Mouse (Mus musculus) heart, adult 8-10 months (tissue): Measurements from ENCODE around the gene Satl1. TPM values are rescaled to one million over a fixed set of nuclear protein-coding genes. Genes with fewer than 3 reads are reported as not detected.

ENCODE experiments used
- DNase-seq: peaks from one replicate; pipeline ENCODE4 v3.0.0; 2022; ENCODE audit warnings: low spot score
- total RNA-seq, 4 experiments: library from RNA; stranded (reverse); gene quantifications; 2 replicates each; pipeline ENCODE4 v1.2.4; 2022

Satl1 gene
- not detected for total RNA-seq

DNA sequence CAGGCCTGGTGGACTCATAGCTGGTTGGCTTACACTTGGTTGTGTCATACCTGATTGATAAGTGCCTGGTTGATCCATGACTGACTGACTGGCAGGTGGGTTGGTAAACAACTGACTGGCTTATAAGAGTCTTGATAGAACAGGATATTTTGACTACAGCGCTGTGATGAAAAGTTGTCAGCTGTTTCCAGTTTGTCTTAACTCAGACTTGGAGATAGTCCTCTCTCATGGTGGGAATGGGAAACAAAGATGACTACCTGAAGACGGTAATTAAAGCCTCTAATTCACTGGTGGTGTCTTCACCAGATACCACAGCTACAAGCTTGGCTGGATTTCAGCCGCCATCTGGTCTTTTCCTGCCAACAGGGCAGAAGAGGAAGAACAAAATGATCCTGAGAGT lies at the start of gene Satl1:
TSS of gene Satl1 (minus strand) at position 101 of the 400 bp plus-strand sequence.
- no peak for DNase-seq

DNA sequence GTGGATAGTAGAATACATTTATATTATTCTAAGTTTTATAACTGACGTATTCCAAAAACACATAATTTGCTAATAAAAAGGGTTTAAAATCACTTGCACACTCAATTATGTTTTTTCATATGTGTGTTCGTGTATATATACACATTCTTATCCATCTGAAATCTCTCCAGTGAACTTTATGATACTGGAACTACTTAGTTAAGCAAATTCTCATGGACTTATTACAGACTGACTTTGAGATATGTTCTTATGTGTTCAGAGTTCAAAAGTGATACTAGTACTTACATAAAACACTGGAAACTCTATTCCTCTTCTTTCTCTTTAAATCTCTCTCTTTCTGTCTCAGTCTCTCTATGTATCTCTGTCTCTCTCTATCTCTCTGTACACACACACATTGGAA lies 31.5 kb upstream of the Satl1 start:
- DNase-seq, result no peak

DNA sequence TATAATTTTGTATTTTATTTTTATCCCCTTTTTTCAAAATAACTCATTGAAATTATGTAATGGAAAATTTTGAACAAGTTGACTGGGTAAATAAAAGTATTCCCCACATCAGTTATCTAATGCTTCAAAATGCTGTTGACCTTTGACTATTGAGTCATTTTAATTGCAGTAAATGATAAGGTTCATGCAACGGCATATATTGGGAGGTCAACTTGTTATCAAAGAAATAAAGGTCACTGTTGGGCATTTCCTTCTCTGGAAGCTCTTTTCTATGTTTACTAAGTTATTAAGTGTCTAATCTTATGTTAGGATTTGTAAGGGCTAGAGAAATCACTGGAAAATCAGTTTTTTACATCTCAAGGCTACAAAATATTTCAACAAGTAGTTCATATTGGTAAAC lies 31.0 kb upstream of the Satl1 start:
- DNase-seq, result no peak

DNA sequence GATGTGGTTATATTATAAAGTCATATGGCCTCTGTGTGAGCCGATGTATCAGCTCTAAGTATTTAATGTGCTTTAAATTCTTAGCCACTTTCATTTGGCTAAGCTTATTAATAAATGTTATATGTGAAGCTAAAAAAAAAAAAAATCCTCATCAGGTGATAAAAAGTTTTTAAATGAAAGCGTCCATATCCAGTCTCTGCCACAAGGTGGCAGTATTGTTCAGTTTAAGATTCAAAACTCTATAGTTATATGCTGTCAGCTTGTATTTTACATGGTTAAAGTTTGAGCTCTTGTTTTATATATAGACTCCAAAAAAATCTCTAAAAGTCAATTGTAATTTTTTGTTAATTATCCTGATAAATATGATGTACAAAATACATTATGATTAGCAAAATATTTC lies 16.4 kb upstream of the Satl1 start:
- DNase-seq, result peak; percentile 3

DNA sequence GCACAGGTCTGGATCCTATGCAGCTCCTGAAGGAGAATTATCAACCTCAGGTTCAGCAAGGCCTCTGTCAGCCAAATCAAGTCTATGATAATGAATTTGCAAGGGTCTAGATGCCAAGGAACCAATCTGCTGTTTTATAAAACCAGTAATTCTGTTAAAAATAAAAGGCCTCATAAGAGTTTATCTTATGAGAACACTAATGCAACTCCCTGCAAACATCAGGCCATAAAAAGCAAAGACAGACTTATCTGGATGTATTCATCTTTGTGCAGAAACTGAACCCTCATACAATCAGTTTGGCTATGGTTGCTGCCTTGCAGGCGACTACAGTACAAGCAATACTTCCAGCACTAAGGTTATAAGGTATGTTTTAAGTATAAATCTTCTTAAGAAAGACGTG lies 5.7 kb upstream of the Satl1 start:
- DNase-seq, result no peak

DNA sequence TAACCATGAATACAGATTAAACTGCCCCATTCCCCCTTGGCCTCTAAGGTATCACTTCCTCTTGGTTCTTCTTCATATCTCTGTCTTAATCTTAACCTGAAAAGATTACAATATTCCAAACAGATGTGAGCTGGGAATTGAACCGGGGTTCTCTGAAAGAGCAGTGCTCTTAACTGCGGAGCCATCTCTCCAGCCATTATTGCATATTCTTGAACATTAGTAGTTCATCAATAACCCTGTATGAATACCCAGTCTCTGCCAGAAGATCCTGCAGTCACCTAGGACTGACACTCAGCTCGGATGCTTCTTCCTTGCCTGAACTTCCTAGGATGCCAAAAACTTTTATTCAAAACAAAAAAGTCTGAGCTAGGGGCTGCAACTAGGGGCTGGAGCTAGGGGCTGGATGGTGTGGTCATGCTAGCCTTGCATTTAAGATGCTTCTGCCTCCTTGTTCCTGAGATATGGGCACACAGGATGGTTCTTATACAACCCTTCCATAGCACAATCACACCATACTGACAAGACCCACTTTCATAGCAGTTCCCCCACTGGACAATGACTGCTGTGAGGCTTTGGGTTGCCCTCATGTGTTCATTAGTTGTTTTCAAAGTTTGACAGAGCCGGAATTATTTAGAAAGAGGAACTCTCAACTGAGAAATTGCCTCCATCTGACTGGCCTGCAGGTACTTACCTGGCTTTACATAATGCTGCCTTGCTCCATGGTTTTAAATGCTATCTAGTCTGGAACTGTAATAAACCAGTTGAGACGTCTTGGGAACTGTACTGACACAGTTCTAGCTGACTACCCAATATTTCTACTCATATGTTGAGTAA lies 35.8 kb downstream of the Satl1 start:
- DNase-seq, result peak; percentile 33

DNA sequence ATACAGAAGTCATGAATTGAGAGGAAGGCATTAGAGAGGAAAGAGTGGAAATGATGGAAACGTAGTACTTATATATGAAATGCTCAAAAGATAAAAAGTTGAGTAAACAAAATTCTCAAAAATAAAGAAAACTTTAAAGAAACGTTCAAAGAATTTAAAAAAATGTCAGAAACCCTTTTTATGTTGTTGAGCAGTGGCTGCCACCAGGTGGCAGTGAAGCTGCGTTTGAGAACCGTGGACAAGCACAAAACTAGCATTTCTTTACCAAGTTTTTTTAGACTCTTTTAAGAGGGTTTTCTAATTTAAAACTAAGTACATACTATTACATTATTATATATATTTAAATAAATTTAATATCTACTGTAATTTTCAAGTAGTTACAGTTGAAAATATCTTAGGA lies 38.2 kb downstream of the Satl1 start:
- no peak for DNase-seq

DNA sequence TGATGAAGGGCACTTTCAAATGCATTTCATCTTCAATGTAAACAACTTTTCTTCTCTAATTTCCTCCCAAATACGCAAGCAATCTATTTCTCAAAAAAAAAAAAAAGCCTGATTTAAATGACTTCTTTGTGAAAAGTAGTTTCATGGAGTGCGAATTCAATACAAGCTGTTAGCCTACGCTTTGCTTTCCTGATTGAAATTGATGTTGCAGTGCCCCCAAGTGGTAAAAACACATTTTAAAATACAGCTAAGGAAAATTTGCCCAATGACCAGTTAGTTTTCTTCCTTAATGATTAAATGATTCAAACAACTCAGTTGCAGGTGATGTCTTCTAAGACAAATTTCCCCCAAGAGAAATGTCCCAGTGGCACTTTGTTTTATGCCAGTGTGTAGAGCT lies 58.2 kb downstream of the Satl1 start:
- peak; percentile 30 for DNase-seq

DNA sequence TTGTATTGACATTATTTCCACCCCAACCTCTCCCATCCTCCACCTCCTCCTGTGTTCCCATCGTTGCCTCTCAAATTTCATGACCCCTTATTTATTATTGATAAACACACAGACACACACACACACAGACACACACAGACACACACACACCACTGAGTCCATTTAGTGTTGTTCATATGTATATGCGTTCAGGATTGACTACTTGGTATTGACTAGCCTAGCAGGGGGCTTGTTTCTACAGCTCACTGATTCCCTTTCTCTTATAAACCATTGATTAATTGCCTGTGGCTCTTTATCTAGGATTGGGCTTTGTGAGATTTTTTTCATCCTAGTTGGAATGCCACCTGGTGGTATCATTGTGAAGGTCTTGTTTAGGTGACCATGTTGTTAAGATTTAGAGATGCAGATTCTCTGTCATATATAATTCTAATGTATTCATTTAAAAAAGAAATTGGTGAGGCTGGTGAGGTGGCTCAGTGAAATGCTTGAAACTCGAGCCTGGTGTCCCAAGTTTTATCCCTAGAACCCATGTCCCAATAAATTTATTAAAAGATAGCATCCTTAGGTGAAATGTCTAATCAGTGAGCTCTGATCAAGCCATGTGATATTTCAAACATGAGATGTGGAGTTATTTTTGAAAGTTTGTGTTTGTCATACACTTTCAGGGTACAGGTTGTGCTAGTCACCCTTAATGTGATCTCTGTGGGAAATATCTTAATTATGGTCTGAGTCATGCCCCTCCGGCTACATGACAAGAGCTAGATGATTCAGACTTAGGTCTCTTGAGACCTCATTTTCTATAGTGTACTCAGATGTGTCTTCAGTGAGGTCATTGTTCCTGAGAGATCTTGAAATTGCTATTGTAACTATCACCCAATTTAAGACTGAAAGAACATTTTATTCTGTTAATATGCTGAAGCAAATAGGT lies 58.8 kb downstream of the Satl1 start:
- no peak for DNase-seq

DNA sequence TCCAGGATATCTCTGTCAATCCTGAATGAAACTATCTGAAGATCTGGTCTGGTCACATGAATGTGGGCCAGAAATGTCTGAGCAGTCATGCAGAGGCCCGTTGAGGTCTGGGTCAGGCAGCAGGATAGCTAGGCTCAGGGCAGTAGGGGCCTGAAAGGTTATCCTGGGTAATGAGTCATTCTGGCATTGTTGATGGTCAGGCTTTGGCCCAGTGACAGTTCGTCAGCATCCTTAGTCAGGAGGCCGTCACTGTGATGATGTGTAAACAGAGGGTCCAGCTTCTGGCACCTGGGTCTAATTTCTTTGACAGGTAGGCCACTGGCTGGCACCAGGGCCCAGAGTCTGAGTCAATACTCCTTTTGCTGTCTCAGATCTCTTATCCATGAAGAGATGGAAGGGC lies 67.1 kb downstream of the Satl1 start:
- DNase-seq, result no peak

Other genes with a start within 250 kb of the Satl1 start
- not detected for gene 4933403O08Rik, start 167.7 kb downstream of the Satl1 start, total RNA-seq
- 10 to 100 TPM; 62.4 to 73.2 (median 67.0) TPM for gene Apool, start 95.4 kb downstream of the Satl1 start, total RNA-seq
- gene 2010106E10Rik, start 88.5 kb upstream of the Satl1 start, total RNA-seq, result not detected
- under 1 TPM; 0.11 to 0.47 (median 0.18) TPM for gene Zfp711, start 193.7 kb upstream of the Satl1 start, total RNA-seq